Mouse (Mus musculus) ES-Bruce4 (cell line): Measurements from ENCODE around the gene Cdc14a. TPM values are rescaled to one million over a fixed set of nuclear protein-coding genes. Genes with fewer than 3 reads are reported as not detected.

Experiments used
- H3K27ac ChIP-seq: 2 replicates; pipeline ENCODE4 v1.5.1; 2012; ENCODE audit warnings: low read length, inconsistent platforms; ENCODE audit not compliant: insufficient read depth
- H3K27me3 ChIP-seq: 2 replicates; pipeline ENCODE4 v1.6.1; 2012; ENCODE audit warnings: mild to moderate bottlenecking, low read length, inconsistent platforms; ENCODE audit not compliant: control insufficient read depth, poor library complexity, insufficient read depth, severe bottlenecking
- H3K36me3 ChIP-seq: 2 replicates; pipeline ENCODE4 v1.6.1; 2012; ENCODE audit warnings: inconsistent platforms, mild to moderate bottlenecking, low read length, moderate library complexity; ENCODE audit not compliant: control insufficient read depth, poor library complexity, insufficient read depth, severe bottlenecking
- H3K4me1 ChIP-seq: one replicate; pipeline ENCODE4 v1.8.1; 2011; ENCODE audit warnings: low read length; ENCODE audit not compliant: control insufficient read depth, insufficient read depth
- H3K4me3 ChIP-seq: 2 replicates; pipeline ENCODE4 v1.5.1; 2011; ENCODE audit warnings: low read depth, mild to moderate bottlenecking, low read length
- H3K9ac ChIP-seq: 2 replicates; pipeline ENCODE4 v1.6.1; 2012; ENCODE audit warnings: low read depth, mild to moderate bottlenecking, inconsistent platforms; ENCODE audit not compliant: poor library complexity, severe bottlenecking
- H3K9me3 ChIP-seq: replicated peaks from 2 replicates; pipeline ENCODE4 v1.6.1; 2012; ENCODE audit warnings: mild to moderate bottlenecking, low read length, inconsistent platforms; ENCODE audit not compliant: control insufficient read depth, poor library complexity, insufficient read depth, severe bottlenecking
- CTCF ChIP-seq: IDR thresholded peaks from one replicate; pipeline ENCODE4 v1.8.1; 2011; ENCODE audit warnings: low read depth, low read length
- EP300 ChIP-seq: IDR thresholded peaks from 2 replicates; pipeline ENCODE4 v1.6.1; 2011; ENCODE audit warnings: low read depth, low read length; ENCODE audit not compliant: insufficient read depth
- POLR2A ChIP-seq: IDR thresholded peaks from one replicate; pipeline ENCODE4 v1.8.1; 2011; ENCODE audit warnings: low read length; ENCODE audit not compliant: insufficient read depth
- polyA plus RNA-seq: library from polyadenylated mRNA; stranded (reverse); fragments of >200 nt; gene quantifications from 2 replicates; pipeline ENCODE4 v1.2.4, GENCODE M21; 2011; ENCODE audit warnings: low read depth; ENCODE audit not compliant: missing spikeins, insufficient read depth, insufficient read length

Gene Cdc14a
- polyA plus RNA-seq, 1 experiment = 3.6 TPM

DNA sequence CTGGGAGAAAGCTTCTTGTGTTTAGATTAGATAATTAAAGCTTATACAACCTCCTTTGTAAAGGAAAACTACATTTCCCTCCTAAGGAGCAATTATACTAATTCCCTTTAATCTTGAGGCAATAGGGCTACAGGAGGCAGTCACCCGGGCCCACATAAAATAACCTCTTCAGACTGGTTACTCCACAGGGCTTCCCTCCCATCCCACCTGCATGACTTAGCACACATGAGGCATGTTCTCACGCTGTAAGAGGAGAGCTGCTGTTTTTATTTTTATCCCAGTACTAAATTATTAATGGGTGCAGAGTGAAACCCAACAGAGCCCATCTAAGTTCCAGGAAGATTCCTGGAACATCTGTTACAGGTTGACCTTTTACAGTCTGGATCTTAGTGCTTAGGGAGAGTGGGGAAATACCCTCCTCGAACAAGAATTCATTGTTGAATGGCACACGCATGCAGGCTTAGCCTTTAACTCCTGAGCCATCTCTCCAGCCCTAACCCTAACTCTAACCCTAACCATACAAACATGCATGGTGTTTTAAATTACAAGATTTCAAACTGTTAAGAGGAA lies 54.9 kb downstream of the Cdc14a start:
- Histone ChIP-seq H3K9me3 (no peaks in the 10 kb centered on the region), H3K9ac (no peak overlapping the region), H3K4me3 (no peak overlapping the region), H3K27ac (no peak overlapping the region), H3K4me1 (no peaks in the 10 kb centered on the region), H3K27me3 (no peaks in the 10 kb centered on the region), H3K36me3 (no peaks in the 10 kb centered on the region)
- TF ChIP-seq POLR2A (no peak), CTCF (no peak), EP300 (no peak)

DNA sequence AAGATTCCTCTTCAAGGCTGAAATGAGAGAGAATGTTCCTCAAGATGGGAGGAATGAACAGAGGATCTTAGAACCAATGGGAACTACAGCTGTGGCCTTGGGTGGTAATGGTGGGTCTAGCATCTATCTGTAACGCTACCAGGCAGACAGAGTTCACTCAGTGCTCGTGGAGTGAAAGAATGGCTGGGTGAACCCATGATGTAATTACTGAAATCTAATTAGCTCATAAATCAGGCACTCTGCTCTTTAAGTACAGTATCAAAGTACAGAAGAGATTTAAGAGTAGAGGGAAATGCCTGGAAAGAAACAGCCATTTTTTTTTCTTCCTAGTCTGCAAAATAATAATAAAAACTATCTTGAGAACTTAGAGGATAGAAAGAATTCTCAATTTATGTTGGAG lies 57.7 kb downstream of the Cdc14a start:
- TF ChIP-seq CTCF (no peak), EP300 (no peak), POLR2A (no peak)
- Histone ChIP-seq H3K9ac (no peak overlapping the region), H3K4me3 (no peak overlapping the region), H3K27me3 (no peaks in the 10 kb centered on the region), H3K27ac (no peak overlapping the region), H3K9me3 (no peaks in the 10 kb centered on the region), H3K36me3 (no peaks in the 10 kb centered on the region), H3K4me1 (no peaks in the 10 kb centered on the region)

DNA sequence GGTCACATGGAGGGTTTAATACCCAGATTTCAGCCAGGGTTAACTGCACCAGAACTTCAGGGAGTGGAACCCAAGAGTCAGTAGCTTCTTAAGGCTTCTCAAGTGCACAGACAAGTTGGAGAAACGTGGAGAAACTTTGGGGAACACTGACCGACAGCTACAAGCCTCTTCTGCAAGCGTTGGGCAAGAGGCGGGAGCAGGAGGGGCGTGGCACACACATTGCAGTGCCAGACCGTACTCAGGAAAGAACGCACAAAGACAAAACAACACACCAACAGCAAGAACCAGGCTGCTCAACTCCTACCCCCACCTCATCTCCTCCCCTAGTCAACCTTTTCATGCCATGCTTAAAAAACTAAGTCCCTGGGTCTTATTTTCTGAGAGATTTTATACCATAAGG lies 61.9 kb downstream of the Cdc14a start:
- H3K9ac ChIP-seq = no peak overlapping the region
- no peaks in the 10 kb centered on the region for H3K27me3 ChIP-seq
- H3K36me3 ChIP-seq = no peaks in the 10 kb centered on the region
- no peaks in the 10 kb centered on the region for H3K9me3 ChIP-seq
- no peak overlapping the region for H3K27ac ChIP-seq
- TF ChIP-seq CTCF (no peak), POLR2A (no peak), EP300 (no peak)
- no peaks in the 10 kb centered on the region for H3K4me1 ChIP-seq
- no peak overlapping the region for H3K4me3 ChIP-seq

DNA sequence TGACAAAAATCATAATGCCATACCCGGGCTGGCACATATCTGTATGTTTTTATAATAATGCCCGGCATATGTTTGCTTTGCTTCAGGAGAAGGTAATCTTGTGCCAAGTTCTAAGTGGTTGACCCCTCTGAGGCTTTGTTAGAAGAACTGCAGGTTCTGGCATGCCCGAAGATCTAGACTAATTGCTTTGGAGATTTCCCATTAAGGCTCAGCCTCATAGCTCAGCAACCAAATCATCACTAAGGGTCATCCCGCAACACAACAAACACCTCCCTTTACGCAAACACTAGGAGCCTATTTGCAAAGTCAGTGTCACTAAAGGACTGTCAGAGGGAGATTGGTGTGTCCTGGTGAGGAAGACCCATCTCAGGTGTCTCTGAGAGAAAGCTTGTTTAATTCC lies 62.7 kb downstream of the Cdc14a start:
- no peaks in the 10 kb centered on the region for H3K27me3 ChIP-seq
- H3K9me3 ChIP-seq = no peaks in the 10 kb centered on the region
- H3K4me1 ChIP-seq = no peaks in the 10 kb centered on the region
- TF ChIP-seq POLR2A = no peak
- no peak for TF ChIP-seq CTCF
- TF ChIP-seq EP300 = no peak
- H3K9ac ChIP-seq = no peak overlapping the region
- no peaks in the 10 kb centered on the region for H3K36me3 ChIP-seq
- no peak overlapping the region for H3K27ac ChIP-seq
- H3K4me3 ChIP-seq = no peak overlapping the region

DNA sequence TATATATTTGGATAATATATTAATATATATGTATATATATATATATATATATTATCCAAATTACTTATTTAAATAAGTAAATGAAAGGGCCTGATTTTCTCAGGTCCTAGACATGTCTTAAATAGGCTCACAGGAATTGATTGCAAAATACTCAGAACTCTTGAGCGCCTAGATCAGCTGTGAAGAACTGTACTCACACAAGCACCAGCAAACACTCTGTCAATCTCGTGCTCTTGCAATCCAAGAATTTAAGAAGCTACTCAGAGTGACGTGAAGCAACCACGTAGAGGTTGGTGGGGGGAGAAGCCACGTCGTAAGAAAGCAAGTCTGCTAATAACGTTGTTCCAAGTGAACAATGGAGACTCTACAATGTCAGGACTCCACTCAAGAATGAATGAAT lies 66.0 kb downstream of the Cdc14a start:
- Histone ChIP-seq H3K4me3 (no peak overlapping the region), H3K36me3 (no peaks in the 10 kb centered on the region), H3K9ac (no peak overlapping the region), H3K4me1 (no peaks in the 10 kb centered on the region), H3K9me3 (no peaks in the 10 kb centered on the region), H3K27me3 (no peaks in the 10 kb centered on the region), H3K27ac (no peak overlapping the region)
- TF ChIP-seq CTCF (no peak), EP300 (no peak), POLR2A (no peak)

DNA sequence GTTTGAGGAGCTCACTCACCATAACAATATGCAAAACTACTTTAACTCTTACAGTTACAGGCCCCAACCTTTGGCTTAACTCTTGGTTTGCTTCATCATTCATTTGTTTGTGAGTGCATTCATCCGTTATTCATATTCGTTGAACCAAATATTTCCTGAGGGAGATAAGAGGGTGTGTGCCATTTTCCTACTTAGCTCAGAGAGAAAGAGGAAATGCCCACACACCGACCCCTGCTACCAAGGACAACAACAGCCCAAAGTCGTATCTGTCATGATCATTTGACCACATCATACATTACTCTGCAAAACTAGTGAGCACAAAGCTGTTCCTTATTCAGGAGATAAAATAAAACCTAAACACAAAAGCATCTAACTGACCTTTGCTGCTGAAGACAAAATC lies 66.7 kb downstream of the Cdc14a start:
- Histone ChIP-seq H3K4me1 (no peaks in the 10 kb centered on the region), H3K4me3 (no peak overlapping the region), H3K27ac (no peak overlapping the region), H3K27me3 (no peaks in the 10 kb centered on the region), H3K36me3 (no peaks in the 10 kb centered on the region), H3K9ac (no peak overlapping the region), H3K9me3 (no peaks in the 10 kb centered on the region)
- TF ChIP-seq EP300 (no peak), CTCF (no peak), POLR2A (no peak)
